Mouse (Mus musculus): ENCODE data around the gene Arid3b. TPM values are rescaled to one million over a fixed set of nuclear protein-coding genes. Genes with fewer than 3 reads are reported as not detected.
A peak's percentile ranks its signal among the peaks of the same experiment; 100 is the strongest.

Arid3b gene
- total RNA-seq, 2 experiments from 2014 or later: 1.9 to 2.5 TPM

DNA sequence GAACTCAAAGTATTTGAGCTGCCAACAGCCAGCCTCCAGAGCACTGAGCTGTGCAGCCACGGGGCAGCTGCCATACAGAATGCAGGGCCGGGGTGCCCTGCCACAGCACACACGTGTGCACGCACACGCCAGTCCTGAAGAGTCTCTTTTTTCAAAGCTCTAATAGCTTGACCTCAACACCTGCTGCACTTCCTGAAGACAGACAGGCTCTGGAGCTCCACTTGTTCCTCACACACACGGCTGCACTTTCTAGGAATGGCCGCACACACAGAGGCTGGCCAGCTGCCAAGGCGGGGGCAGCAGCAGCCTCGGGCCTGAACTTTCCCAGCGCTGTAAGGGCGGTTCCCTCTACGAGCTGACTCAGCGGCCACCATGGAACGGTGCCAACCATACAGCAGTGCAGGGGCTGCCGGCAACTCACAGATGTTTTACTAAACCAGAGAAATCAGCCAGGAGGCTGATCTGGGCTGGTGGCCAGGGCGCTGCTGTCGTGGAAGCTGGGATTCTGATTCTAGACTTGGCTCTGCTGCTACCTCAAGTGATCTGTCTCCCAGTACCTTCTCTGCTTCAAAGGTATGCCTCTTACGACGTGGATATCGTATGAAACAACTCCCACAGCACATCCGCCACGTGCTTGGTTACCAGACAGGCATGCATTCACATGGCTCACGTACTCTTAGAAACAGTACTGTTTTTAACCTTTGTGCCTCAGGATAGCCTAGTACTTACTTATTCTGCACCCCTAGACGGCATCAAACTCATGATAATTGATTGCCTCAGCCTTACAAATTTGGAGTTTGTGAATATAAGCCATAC is 5.1 kb downstream of the Arid3b start:
- peak; percentile 90 for ATAC-seq (replicated peaks; ENCODE audit: low FRiP score, poor library complexity, severe bottlenecking)

DNA sequence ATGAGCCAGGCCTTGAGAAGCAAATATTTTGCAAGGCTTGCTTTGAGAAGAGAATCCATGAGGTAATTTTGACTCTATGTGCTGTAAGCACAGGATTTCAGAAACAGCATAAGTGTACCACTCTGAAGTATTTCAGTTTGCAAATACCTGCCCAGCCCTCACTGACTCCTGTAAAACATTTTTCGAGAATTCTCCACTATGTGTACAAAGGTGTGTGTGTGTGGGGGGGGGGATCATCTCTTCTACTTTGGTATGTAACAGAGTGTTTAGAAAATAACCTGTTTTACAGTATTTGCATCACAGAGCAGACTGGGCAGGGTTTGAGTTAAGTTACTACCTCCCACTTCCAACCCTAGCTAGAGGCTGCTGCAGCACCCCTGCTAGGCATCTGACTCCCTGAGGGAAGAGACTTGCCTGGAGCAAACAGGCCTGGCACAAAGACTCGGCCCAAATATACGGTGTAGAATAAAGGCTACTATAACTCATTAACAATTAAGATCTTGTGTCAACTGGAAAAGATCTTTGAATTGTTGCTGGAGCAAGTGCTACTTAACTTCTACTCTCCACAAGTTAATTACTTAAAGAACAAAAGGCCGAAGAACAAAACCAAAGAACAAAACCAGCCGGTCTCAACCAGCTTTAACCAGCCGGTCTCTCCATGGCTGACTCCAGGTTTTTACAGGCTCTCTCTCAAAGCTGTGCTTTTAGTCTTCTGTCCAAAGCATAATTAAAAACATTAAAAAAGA is 6.6 kb downstream of the Arid3b start:
- ATAC-seq (replicated peaks; ENCODE audit: low FRiP score, poor library complexity, severe bottlenecking): no peak

DNA sequence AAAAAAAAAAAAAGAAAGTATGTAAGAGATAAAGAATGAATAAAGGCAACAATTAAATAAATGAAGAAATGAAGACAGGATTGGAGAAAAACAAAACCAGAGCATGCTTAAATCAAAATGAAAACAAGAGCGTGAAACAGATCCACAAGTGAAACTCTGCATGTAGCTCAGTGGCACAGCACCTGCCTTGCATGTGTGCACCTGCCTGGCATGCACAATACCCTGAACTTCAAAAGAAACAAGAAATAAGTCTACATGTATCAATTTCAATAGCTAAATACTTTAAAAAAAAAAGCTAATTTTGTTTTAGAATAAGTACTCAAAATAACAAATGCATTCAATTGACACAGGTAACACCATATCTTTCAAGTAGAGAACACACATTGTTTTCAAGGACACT is 13.2 kb downstream of the Arid3b start:
- no peak for ATAC-seq (replicated peaks; ENCODE audit: low FRiP score, poor library complexity, severe bottlenecking)

DNA sequence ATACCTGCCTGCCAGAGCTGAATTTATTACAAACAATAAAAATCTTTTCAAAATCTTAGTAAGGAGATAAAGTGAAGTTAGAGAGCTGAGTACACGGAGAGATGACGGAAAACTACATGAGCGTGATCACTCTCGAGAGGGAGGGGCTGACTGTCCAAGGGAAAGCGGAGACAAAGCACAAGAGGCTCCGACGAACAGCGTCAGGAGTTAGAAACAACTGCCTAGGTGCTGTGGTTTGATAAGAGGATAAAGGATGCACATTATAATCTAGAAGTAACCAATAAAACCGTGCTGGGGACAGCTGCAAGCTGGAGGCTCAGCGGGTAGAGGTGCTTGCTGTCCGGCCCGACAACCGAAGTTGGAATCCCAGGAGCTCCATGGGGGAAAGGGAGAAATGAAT is 13.8 kb downstream of the Arid3b start:
- no peak for ATAC-seq (replicated peaks; ENCODE audit: low FRiP score, poor library complexity, severe bottlenecking)

DNA sequence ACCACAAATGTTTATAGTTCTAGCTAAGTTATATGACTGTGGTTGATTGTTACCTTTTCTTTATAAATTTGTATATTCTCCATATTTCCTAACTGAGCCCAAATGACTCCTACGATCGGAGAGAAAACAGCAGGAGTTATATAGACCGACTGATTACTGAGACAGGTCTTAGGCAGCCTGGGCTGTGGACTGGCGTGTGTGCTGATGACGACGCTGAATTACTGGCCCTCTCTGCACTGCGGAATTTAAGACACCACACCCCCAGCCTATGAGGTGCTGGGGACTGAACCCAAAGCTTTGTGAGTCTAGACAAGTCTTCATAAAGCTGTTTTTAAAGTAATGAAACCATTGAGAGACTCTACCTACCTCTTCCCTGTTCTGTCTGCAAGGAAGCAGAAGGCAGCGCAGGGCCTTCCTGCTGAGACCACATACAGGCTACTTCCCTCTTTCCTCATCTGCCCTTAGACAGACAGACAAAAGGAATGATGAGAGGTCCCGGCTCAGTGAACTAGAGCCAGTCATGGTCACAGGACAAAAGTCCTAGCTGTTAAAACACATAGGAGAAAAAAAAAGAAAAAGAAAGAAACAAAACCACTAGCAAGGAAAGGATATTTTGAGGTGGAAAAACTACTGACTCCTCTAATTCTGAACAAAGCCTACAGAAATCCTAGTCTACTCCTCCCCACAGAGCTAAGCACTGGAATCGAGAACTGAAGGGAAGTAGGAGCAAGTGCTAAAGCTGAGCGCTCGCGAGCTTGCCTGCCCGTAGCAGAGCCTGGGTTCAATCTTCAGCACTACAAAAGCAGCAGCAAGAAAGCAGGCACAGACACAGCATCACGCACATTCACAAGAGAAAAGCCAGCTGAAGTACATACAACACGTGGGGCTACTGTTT is 16.2 kb downstream of the Arid3b start:
- no peak for ATAC-seq (replicated peaks; ENCODE audit: low FRiP score, poor library complexity, severe bottlenecking)

DNA sequence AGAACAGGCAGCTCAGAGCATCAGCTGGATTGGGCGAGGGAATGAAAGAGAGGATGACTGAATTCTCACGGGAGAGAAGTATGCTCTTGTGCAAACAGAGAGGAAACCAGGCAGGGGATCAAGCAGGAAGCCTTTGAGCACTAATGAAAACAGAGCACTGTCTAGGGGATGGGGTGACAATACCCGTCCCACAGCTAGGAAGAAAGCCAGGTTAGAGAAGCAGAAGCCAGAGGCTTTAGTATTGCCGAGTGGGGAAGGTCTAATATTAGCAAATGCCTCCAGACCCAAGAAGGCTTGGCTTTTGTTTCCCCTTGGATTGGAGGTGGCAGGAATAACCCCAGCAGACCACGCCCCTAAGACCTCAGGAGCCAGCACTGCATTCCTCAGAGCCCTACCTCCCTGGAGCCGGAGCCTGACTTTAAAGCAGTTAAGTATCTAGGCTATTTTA is 19.3 kb downstream of the Arid3b start:
- no peak for ATAC-seq (replicated peaks; ENCODE audit: low FRiP score, poor library complexity, severe bottlenecking)

DNA sequence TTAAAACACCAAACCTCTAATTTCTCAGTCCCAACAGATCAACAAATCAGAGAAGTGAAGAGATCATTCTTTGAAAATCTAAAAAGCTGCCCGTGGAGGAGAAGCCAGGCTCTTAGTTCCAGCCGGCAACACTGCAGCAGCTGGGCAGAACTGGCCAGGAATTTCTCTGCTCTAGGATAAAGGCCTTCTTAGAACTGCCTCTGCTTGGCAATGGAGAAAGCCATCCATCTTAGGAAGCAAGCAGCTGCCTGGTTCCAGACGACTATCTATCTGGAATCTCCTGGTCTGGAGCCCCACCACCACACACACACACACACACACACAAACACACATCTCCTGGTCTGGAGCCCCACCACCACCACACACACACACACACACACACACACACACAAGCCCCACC is 21.7 kb downstream of the Arid3b start:
- no peak for ATAC-seq (replicated peaks; ENCODE audit: low FRiP score, poor library complexity, severe bottlenecking)

DNA sequence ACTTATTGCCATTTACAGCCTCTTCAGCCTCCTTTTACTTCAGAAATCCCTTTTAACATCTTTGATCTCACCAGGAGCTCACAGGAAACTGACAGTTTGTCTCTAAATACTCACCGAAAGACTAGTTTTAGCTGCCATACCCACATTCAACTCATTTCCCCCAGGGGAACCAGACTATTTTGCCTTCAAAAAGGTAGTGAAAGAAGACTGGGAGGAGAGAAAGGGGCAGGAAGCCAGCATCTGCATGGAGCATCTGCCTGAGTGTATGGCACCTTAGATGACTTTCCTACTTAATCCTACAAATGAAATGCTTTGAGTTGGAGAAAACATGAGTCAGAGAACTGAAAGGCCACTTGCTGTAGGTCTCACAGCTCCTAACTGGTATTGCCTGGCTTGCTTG is 22.6 kb downstream of the Arid3b start:
- no peak for ATAC-seq (replicated peaks; ENCODE audit: low FRiP score, poor library complexity, severe bottlenecking)

DNA sequence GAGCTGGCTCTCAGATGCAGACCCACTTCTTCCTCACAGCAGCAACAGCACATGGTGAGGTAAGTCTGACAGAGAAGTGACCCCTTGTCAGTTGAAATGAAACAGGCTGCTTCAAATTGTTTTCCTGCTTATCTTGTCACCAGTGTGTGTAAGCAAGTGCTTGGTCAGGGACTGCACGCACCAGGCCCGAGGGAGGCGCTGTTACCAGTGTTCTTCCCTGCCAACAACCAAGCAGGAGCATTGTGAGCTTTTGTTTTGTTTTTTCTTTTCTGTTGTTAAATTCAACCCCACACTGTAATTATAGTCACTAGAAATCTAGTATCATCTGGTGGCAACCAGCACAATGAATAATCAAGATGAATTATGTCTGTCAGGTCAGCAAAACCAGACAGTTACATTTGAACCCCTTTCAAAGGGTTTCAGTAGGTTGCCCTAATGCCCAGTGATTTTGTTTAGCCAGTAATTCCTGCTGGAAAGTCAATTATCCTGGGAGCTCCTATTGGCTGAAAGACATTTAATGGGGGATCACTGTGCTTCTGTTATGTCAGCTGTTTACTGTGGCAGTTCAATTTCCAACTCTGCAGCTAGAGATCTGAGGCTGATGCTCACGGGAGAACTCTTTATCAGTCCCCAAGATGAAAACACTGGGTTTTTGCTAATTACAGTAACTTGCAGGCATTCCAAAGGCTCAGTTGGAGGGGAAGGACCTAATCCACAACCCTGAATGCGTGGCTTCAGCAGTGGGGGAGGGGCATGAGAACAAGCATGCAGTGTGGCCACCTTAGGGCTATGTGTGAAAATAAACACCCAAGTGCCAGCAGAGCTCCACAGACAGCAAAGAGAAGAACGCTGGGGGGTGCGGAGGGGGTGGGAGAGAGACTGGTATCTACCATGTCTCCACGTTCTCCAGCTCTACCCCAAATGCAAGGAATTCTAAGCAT is 24.5 kb downstream of the Arid3b start:
- ATAC-seq (replicated peaks; ENCODE audit: low FRiP score, poor library complexity, severe bottlenecking): no peak

DNA sequence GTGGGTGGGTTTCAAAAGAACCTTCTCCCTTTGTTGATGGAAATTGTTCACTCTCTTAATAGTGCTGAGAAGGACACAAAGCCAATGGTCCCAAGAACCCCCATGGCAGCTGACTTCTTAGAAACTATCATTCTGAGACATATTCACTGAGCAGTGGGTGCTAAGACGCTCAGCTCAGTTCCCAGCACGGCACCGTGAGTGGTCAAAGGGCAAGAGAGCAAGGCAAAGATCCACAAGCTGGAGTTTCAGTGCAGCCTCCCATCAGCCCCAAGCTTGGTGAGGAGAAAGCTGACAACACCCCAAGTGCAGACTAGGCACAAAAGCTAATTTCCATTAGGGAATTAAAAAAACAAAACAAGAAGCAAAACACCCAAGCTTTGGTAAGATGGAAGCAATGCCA is 25.9 kb downstream of the Arid3b start:
- no peak for ATAC-seq (replicated peaks; ENCODE audit: low FRiP score, poor library complexity, severe bottlenecking)

DNA sequence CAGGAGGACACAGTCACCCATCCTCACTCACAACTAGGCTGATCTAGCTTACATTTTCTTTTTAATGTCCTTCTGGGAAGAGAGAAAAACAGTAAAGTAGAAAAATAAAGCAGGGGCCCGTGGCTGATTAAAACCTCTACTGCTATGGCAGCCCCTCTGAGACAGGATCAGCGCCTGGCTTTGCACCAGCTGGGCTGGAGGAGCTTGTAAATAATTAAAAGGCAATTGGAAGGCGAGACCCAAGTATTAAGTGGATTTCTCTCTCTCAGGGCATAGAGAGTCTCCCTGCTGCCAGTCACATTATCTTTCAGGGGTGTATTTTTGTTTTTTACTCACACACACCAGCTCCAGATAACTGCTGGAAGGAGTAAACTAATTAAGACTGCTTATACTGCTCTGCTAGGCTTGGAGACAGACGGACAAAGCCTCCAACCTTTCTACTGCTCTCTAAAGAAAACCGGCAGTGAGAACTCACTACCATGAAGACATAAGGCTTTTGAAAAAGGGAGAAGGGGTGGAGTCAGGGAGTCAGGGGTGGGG is 27.8 kb downstream of the Arid3b start:
- ATAC-seq (replicated peaks; ENCODE audit: low FRiP score, poor library complexity, severe bottlenecking): no peak

DNA sequence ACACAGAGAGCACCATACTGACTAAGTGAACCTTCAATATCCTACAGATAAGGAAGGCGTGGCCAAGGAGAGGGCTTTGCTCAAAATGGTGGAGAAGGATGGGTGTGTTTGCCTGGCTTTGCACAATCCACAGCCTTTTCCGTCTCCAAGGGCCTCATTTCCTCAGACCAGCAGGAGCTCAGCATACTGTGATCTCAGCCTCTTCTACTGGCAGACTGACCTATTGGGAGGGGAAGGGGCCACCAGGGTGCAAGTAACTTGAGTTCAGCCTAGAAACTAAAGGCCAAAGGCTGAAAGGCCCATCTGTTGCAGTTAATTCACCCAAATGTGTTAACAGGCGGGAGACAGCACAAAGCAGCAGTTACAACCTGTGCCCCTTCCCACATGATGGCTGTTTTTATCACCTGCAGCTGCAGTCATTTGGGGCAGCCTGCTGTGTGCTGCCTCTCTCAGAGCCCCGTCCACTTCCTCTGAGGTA is 29.4 kb downstream of the Arid3b start:
- no peak for ATAC-seq (replicated peaks; ENCODE audit: low FRiP score, poor library complexity, severe bottlenecking)

DNA sequence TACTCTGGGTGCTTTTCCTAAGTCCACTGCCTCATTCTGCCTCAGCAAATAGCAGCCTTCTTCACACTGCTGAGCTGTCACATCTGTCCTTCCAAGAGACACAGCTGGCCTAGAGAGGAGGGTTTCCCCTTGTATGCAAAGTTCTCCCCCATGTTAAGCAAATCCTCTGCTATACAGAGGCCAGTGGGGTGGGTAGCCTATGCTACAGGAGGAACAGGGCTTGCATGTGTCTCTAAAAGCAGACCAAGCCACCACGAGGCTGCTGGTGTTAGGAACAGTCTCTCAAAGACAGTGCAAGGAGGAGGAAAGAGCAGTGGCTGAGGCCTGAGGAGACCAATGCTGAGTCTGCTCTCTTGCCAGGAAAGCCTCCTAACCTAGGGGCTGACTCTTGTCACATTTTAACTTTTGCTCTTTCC is 30.5 kb downstream of the Arid3b start:
- ATAC-seq (replicated peaks; ENCODE audit: low FRiP score, poor library complexity, severe bottlenecking): no peak

DNA sequence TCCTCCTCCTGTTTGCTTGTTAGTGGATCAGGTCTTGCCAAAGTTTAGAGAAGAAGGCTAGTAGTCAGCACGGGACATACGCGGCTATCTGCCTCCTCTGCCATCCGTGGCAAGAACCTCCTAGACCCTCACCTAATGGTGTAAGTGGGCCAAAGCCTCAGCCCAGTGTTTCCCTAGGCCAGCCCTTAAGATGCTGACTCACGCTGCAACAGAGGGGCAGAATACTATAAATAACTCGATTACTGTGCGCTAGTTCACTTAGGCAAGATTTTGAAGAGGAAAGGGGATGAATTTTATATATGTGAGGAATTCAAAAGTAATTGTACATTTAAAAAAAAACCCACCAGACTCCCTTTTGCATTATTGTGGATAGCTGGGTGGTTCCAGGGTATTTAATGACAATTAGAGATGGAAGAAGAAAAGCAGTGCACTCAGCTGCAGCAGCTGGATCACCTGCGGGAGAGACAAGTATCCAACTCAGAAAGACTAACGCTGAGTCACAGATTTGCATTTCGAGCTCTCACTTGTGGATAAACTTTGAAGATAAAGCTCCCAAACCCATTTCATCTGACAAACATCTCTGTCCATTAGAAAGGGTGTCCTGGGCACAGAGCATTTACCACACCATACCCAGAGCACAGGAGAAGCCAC is 31.4 kb downstream of the Arid3b start:
- ATAC-seq (replicated peaks; ENCODE audit: low FRiP score, poor library complexity, severe bottlenecking): no peak

DNA sequence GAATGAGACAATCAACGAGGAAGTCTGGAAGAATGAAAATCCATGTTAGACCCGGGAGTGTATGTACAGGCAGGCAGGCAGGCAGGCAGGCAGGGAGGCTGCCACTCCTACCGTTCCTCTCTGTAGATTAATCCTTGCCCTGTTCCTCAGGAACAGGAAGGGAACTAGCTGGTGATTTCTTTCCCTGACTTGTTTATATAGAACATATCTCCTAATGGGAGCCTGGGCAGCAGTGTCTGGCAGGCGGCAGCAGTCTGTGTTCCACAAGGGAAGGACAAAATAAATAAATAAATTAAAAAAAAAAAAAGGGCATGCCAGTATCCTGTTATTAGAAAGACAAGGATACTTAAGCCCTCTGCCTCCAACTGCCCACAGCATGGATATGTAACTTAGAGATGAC is 32.8 kb downstream of the Arid3b start:
- no peak for ATAC-seq (replicated peaks; ENCODE audit: low FRiP score, poor library complexity, severe bottlenecking)

DNA sequence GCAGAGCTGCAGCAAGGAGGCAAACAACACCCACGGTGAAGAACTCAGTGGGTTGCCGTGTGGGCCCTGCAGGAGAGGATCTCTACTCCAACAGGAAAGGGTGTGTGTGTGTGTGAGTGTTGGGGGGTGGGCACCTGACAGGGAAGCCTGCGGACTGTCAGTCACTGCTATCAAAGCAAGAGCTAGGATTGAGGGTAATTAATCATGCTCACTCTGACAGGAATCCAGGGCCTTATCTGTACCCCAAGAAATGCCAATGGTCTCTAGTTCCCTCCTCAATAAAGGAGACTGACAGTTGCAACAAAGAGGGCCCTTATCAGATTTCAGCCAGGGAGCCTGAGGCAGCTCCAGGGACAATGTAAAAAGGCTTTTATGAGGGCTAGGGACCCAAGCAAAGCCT is 33.5 kb downstream of the Arid3b start:
- ATAC-seq (replicated peaks; ENCODE audit: low FRiP score, poor library complexity, severe bottlenecking): no peak

DNA sequence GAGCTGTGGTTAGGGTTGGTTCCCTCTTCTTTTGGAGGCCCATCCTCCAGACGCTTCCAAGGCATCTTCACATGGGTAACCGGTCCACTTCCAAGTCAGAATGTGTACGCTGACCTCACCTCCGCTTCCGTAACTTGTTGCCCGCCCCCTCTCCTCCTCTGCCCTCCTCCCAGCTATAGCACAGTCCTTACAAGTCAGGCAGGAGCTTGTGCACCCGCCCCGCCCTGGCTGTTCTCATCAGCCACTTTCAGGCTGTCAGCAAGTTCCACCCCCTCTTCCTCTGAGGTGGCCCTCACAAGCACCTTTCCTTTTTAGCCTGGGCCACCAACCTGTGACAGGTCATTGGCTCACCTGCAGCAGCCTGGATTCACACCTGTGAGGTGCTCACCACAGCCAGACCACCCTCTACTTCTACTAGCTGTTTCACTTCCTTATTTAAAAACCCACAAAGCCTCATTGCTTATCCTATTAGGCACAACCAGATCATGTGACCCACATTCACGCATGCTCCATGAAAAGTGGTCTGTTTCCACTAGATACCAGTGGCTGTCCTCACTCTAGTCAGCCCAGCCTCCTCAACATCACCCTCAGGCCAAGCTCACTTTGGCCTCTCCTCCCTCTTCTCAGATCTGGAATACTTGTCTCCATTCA is 36.1 kb downstream of the Arid3b start:
- ATAC-seq (replicated peaks; ENCODE audit: low FRiP score, poor library complexity, severe bottlenecking): 0 out of 2 replicates have a peak, but pooled peaks have one; percentile 16

DNA sequence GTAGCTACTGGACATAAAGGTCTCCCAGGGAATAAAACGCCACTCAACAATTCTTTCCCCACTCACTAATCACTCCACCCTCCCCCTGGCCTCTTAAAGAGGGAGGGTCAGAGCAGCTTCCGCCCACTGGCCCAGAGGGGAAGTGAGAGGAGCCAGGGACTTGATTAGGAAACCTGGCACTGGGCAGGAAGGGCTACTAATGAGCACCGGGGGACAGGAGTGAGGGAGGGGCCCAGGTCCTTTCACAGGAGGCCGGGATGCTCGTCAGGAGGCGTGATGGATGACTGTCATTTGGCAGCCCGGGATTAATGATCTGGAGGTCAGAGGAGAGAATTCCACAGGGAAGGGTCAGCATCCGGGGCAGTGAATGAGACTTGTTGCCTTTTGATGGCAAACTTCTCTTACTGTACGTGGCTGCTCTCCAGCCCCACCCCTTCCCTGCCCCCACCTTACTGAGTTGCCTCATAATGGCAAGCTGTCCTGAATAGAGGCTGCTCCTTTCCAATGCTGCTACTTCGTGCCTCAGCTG is 37.8 kb downstream of the Arid3b start:
- no peak for ATAC-seq (replicated peaks; ENCODE audit: low FRiP score, poor library complexity, severe bottlenecking)

Measured in erythroblast, adult 5-6 weeks (primary cell).